Mouse (Mus musculus): ENCODE measurements at regions not wholly inside any gene's neighbourhood (a gene's known extent, or its start where the extent isn't known, plus 50 kb on each side); places are given as distances from the start of the nearest gene placed in this dataset.

DNA sequence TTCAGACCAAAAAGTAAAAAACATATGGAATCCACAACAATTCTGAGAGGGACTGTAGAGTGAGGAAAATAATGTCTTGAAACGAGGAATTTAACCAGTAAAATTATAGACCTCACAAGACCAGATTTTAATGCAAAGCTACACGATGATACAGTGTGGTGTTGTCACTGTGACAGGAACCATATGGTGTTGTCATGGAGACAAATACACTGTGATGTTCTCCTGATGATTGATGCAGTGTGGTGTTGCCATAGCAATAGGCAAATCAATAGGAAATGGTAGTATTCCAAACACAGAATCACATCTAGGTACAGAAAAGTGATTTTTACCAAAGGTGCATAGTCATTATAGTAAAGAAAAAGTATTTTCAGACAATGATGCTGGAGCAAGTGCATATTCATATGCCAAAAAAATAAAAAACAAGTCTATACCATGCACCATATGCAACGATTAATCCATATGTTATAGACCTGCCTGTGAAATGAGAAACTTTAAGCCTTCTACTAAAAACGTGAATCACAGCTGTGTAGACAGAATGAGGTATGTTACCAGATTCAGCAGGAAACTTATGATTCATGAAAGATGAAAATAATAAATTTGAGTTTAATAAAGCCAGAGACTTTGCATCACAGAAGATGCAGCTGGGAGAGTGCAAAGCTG lies 149.6 kb downstream of the Thbs2 start:
- Histone ChIP-seq H3K27ac (no peak overlapping the region), H3K4me2 (replicated peaks) (no peak overlapping the region), H3K9me3 (ENCODE audit: control insufficient read depth, low read length) (peaks cover 11% of the 10 kb centered on the region), H3K9ac (no peak overlapping the region), H3K27me3 (ENCODE audit: control insufficient read depth, insufficient read depth, low read length) (no peaks in the 10 kb centered on the region), H3K4me3 (replicated peaks; ENCODE audit: low read length) (no peak overlapping the region), H3K36me3 (replicated peaks; ENCODE audit: control insufficient read depth, insufficient read depth) (no peaks in the 10 kb centered on the region), H3K4me1 (replicated peaks; ENCODE audit: control insufficient read depth, insufficient read depth, low read length) (no peaks in the 10 kb centered on the region; the same call in 1 of the 2 replicates)
- DNase-seq (ENCODE audit: low spot score) (peak; percentile 57), ATAC-seq (ENCODE audit: low FRiP score) (peak; percentile 84)
- 56% methylated on average over 4 of the region's 4 CpGs for WGBS

DNA sequence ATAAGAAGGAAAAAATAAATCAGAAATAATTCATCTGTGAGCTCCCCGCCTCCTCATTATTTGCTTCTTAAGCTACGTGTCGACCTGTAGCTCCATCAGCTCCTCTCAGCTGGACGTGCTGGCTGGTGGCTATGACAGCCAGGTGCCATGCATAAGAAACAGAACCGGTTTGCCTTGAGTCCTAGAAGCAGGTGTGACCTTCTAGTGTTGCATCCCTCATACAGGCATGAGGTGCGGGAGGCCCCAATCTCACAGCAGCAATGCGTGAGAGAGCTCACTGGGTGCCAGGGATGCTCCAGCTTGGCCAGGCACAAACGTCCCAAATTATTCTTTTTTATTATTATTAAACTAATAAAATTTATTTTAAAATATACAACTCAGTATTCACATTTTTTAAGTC lies 153.0 kb downstream of the Thbs2 start:
- H3K9ac ChIP-seq: no peak overlapping the region
- H3K9me3 ChIP-seq (ENCODE audit: control insufficient read depth, low read length): no peaks in the 10 kb centered on the region
- no peaks in the 10 kb centered on the region for H3K36me3 ChIP-seq (replicated peaks; ENCODE audit: control insufficient read depth, insufficient read depth)
- H3K27ac ChIP-seq: no peak overlapping the region
- H3K4me1 ChIP-seq (replicated peaks; ENCODE audit: control insufficient read depth, insufficient read depth, low read length): no peaks in the 10 kb centered on the region; the same call in 1 of the 2 replicates
- H3K4me2 ChIP-seq (replicated peaks): no peak overlapping the region
- H3K4me3 ChIP-seq (replicated peaks; ENCODE audit: low read length): no peak overlapping the region
- DNase-seq (ENCODE audit: low spot score) (no peak), ATAC-seq (ENCODE audit: low FRiP score) (no peak)
- WGBS: 86% methylated on average over 8 of the region's 8 CpGs
- H3K27me3 ChIP-seq (ENCODE audit: control insufficient read depth, insufficient read depth, low read length): no peaks in the 10 kb centered on the region

DNA sequence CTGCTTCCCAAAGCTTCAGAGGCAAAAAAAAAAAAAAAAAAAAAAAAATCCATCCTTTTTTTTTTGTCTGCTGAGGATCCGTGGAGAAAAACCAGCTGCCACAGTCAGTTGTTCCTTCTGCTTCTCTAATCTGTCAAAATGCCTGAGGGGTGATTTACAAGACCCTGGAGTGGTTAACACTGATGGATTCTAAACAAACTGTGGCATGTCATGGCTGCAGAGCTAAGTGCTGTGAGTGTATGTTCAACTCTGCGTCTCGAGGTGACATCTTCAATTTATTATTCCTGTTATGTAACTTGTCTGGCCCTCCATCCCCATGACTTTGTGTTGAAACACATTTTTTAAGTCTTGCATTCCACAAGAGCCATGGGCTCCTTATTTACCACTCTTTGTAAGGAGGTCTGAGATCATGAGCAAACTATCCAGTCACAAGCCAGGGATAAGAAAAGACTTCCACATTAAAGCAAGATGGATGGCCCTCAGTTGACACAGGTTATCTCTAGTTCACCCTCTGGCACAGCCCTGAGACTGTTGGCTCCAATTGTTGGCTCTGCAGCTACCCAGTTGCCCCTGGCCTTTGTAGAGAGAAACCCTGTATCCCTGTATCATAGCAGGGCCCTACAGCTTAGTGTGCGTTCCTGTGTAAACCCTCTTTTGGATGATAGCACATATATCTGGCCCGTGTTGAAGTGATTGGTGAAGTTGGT lies 153.6 kb downstream of the Thbs2 start:
- no peak overlapping the region for H3K27ac ChIP-seq
- 79% methylated on average over 5 of the region's 5 CpGs for WGBS
- H3K9ac ChIP-seq: no peak overlapping the region
- H3K4me1 ChIP-seq (replicated peaks; ENCODE audit: control insufficient read depth, insufficient read depth, low read length): no peaks in the 10 kb centered on the region; the same call in 1 of the 2 replicates
- DNase-seq (ENCODE audit: low spot score) (no peak), ATAC-seq (ENCODE audit: low FRiP score) (no peak)
- H3K9me3 ChIP-seq (ENCODE audit: control insufficient read depth, low read length): no peaks in the 10 kb centered on the region
- no peaks in the 10 kb centered on the region for H3K27me3 ChIP-seq (ENCODE audit: control insufficient read depth, insufficient read depth, low read length)
- H3K4me2 ChIP-seq (replicated peaks): no peak overlapping the region
- no peaks in the 10 kb centered on the region for H3K36me3 ChIP-seq (replicated peaks; ENCODE audit: control insufficient read depth, insufficient read depth)
- H3K4me3 ChIP-seq (replicated peaks; ENCODE audit: low read length): no peak overlapping the region

DNA sequence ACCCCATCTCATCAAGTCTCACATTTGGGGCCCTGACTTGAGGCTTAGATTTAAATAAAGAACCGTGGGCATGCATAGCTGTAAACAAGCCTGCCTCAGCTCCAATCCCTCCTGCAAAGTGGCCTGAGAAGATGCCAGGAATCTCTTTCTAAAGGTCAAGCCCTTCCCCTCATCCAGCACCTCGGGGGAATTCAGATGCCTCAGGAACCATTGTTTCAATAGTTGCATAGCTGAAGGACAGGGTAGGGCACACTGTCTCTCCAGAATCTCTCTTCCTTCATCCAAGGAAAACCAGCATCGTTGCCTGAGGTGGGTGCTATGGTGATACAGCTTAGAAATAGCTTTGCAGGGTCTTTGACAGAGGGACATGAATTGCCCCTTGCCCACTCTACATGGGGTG lies 154.4 kb downstream of the Thbs2 start:
- Histone ChIP-seq H3K9me3 (ENCODE audit: control insufficient read depth, low read length) (no peaks in the 10 kb centered on the region), H3K4me2 (replicated peaks) (no peak overlapping the region), H3K36me3 (replicated peaks; ENCODE audit: control insufficient read depth, insufficient read depth) (no peaks in the 10 kb centered on the region), H3K27me3 (ENCODE audit: control insufficient read depth, insufficient read depth, low read length) (no peaks in the 10 kb centered on the region), H3K27ac (no peak overlapping the region), H3K9ac (no peak overlapping the region), H3K4me1 (replicated peaks; ENCODE audit: control insufficient read depth, insufficient read depth, low read length) (no peaks in the 10 kb centered on the region; the same call in 1 of the 2 replicates), H3K4me3 (replicated peaks; ENCODE audit: low read length) (no peak overlapping the region)
- no peak for ATAC-seq (ENCODE audit: low FRiP score)
- DNase-seq (ENCODE audit: low spot score): no peak
- 54% methylated on average over 3 of the region's 3 CpGs for WGBS

DNA sequence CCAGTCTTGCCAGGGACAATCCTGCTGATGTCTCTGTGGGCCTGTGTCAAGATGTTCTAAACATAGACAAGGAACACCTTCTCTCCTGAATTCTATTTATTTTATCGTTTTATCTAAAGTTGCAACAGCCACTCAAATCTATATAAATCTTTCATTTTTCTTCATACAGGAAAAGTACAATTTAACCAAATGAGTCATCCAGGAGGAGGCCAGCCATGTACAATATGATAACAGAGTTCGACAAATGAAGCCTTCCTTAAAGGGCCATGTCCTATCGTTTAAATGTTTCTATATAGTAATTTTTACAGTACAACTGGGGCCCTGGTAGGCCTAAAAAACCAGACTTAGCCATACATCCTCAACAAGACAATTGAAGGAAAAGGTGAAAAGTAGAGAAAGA lies 154.8 kb downstream of the Thbs2 start:
- no peak overlapping the region for H3K4me2 ChIP-seq (replicated peaks)
- no peak overlapping the region for H3K4me3 ChIP-seq (replicated peaks; ENCODE audit: low read length)
- H3K9me3 ChIP-seq (ENCODE audit: control insufficient read depth, low read length): no peaks in the 10 kb centered on the region
- no peaks in the 10 kb centered on the region; the same call in 1 of the 2 replicates for H3K4me1 ChIP-seq (replicated peaks; ENCODE audit: control insufficient read depth, insufficient read depth, low read length)
- no peaks in the 10 kb centered on the region for H3K27me3 ChIP-seq (ENCODE audit: control insufficient read depth, insufficient read depth, low read length)
- no peak overlapping the region for H3K27ac ChIP-seq
- no peaks in the 10 kb centered on the region for H3K36me3 ChIP-seq (replicated peaks; ENCODE audit: control insufficient read depth, insufficient read depth)
- ATAC-seq (ENCODE audit: low FRiP score): no peak
- H3K9ac ChIP-seq: no peak overlapping the region
- 92% methylated on average over 3 of the region's 3 CpGs for WGBS
- DNase-seq (ENCODE audit: low spot score): no peak

DNA sequence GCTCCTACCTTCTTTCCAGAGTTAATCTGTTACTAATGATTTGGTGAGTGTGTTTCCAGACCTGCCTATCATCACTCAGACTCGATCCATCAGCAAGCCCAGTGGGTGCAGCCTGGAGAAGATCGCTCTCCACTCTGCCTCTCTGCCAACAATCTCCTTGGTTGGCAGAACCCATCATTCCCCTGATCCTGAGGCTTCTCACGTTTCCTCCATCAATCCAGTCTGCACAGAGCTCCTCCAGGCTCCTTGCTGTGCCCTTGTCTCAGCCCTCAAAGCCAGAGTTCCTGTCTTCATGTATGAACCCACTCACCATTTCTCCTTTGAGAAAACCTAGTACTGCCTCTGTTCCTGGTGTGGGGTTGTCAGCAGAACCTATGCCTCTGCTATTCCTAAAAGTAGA lies 155.5 kb downstream of the Thbs2 start:
- Histone ChIP-seq H3K4me3 (replicated peaks; ENCODE audit: low read length) (no peak overlapping the region), H3K36me3 (replicated peaks; ENCODE audit: control insufficient read depth, insufficient read depth) (no peaks in the 10 kb centered on the region), H3K27ac (no peak overlapping the region), H3K4me2 (replicated peaks) (no peak overlapping the region), H3K9me3 (ENCODE audit: control insufficient read depth, low read length) (no peaks in the 10 kb centered on the region), H3K9ac (no peak overlapping the region), H3K4me1 (replicated peaks; ENCODE audit: control insufficient read depth, insufficient read depth, low read length) (no peaks in the 10 kb centered on the region), H3K27me3 (ENCODE audit: control insufficient read depth, insufficient read depth, low read length) (no peaks in the 10 kb centered on the region)
- 77% methylated on average over 3 of the region's 3 CpGs for WGBS
- DNase-seq (ENCODE audit: low spot score): no peak
- ATAC-seq (ENCODE audit: low FRiP score): no peak

DNA sequence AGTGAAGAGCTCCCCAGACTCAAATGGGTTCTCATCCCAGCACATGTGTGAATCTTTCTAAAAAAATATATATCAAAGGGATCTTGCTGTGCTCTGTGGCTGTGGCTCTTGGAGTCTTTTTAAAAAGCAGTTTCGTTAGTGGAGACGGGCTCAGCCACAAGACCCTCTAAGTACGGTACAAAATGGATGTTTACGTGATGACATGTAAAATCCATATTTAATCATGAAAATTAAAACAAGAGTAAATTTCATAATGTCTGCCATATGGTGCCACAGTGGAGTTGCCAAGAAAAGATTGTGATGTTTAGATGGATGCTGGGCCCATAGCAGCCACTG lies 161.1 kb downstream of the Thbs2 start:
- 95% methylated on average over 4 of the region's 4 CpGs for WGBS
- DNase-seq (ENCODE audit: low spot score): no peak

DNA sequence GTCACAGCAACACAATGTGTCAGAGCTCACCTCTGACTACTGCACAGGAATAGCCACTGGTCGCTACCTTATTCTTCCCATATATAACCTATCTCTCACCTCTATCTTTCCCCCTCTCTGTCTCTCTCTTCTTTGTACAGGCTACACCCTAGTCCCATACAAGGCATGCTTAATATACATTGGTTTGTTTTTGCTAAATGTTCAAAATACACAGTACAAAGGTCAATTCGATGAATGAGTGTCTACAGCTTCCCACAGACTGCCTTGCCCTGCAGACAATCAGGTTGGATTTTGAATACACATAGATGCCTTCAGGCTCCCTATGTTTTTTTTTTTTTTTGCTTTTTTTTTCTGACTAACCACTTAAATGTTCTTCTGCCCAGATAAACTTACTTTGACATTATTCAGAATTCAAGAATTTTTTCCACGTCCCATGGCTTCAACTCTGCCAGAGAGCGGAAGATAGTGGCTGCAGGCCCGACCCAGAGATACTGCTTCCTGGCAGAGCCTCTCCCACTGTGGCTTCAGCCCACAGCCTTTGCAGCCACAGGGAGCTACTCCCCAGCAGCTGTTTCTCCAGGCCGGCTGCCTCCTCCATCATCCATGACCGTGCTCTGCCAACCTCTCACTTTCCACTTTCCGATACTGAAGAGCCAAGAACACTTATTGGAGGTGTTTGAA lies 161.6 kb downstream of the Thbs2 start:
- Histone ChIP-seq H3K27me3 (ENCODE audit: control insufficient read depth, insufficient read depth, low read length) (no peaks in the 10 kb centered on the region), H3K27ac (no peak overlapping the region), H3K9ac (no peak overlapping the region), H3K36me3 (replicated peaks; ENCODE audit: control insufficient read depth, insufficient read depth) (no peaks in the 10 kb centered on the region), H3K4me3 (replicated peaks; ENCODE audit: low read length) (no peak overlapping the region), H3K4me1 (replicated peaks; ENCODE audit: control insufficient read depth, insufficient read depth, low read length) (no peaks in the 10 kb centered on the region), H3K9me3 (ENCODE audit: control insufficient read depth, low read length) (no peaks in the 10 kb centered on the region), H3K4me2 (replicated peaks) (no peak overlapping the region)
- ATAC-seq (ENCODE audit: low FRiP score): no peak
- WGBS: 86% methylated on average over 8 of the region's 8 CpGs
- DNase-seq (ENCODE audit: low spot score): no peak

More for the DNA sequence above, 161.1 kb downstream of the Thbs2 start:
- ATAC-seq (ENCODE audit: low FRiP score): no peak
- Histone ChIP-seq H3K4me1 (replicated peaks; ENCODE audit: control insufficient read depth, insufficient read depth, low read length) (no peaks in the 10 kb centered on the region), H3K4me3 (replicated peaks; ENCODE audit: low read length) (no peak overlapping the region), H3K27ac (no peak overlapping the region), H3K36me3 (replicated peaks; ENCODE audit: control insufficient read depth, insufficient read depth) (no peaks in the 10 kb centered on the region), H3K27me3 (ENCODE audit: control insufficient read depth, insufficient read depth, low read length) (no peaks in the 10 kb centered on the region), H3K9me3 (ENCODE audit: control insufficient read depth, low read length) (no peaks in the 10 kb centered on the region), H3K4me2 (replicated peaks) (no peak overlapping the region), H3K9ac (no peak overlapping the region)

DNA sequence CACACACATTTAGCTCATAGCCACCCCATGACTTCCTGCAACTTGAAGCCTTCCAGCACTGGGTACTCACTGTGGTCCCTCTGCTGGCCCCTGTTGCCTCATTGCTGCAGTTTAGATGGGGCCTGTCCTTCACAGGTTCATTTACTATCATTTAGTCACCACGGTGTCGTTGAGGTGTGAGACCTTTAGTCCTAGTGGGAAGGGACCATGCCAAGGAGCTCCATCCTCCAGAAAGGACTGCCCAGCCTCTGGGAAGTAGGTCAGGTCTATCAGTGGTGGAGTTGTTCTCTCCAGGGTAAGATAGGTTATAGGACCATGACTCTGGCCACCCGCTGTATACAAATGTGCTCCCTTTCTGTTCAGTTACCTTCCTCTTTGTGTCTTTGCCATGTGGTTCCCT lies 162.2 kb downstream of the Thbs2 start:
- no peak overlapping the region for H3K27ac ChIP-seq
- H3K4me2 ChIP-seq (replicated peaks): no peak overlapping the region
- no peak overlapping the region for H3K4me3 ChIP-seq (replicated peaks; ENCODE audit: low read length)
- no peaks in the 10 kb centered on the region for H3K36me3 ChIP-seq (replicated peaks; ENCODE audit: control insufficient read depth, insufficient read depth)
- H3K9ac ChIP-seq: no peak overlapping the region
- ATAC-seq (ENCODE audit: low FRiP score) (no peak), DNase-seq (ENCODE audit: low spot score) (no peak)
- WGBS: 94% methylated on average over 3 of the region's 3 CpGs
- H3K4me1 ChIP-seq (replicated peaks; ENCODE audit: control insufficient read depth, insufficient read depth, low read length): no peaks in the 10 kb centered on the region
- no peaks in the 10 kb centered on the region for H3K27me3 ChIP-seq (ENCODE audit: control insufficient read depth, insufficient read depth, low read length)
- no peaks in the 10 kb centered on the region for H3K9me3 ChIP-seq (ENCODE audit: control insufficient read depth, low read length)

All from hindbrain, embryonic 14.5 days (tissue).